Mouse (Mus musculus) adrenal gland, postnatal 4 days (tissue): ENCODE results near the gene Ptafr. TPM values are rescaled to one million over a fixed set of nuclear protein-coding genes. Genes with fewer than 3 reads are reported as not detected.
"Not testable (repeated sequence)": the region's sequence is repeated elsewhere in the genome, so short reads cannot be mapped to it uniquely, and the experiment has no call there.

Experiments
- DNase-seq, 2 experiments: peaks; one replicate each; pipeline ENCODE4 v3.0.0; 2021 to 2022; ENCODE audit warnings: low spot score in 2 of 2, mixed read lengths in 2 of 2
- total RNA-seq, 2 experiments: library from RNA; stranded (reverse); gene quantifications; 2 replicates each; pipeline ENCODE4 v1.2.3; 2021

Gene Ptafr
- total RNA-seq, 2 experiments from 2014 or later, result 2.1 to 2.4 TPM

GRCm38 (mm10) chr4:132554653-132555052 is 9.2 kb upstream of the Ptafr start:
- DNase-seq, result no peak

- not testable (repeated sequence) for DNase-seq
Measured at GRCm38 (mm10) chr4:132555550-132555949, 8.3 kb upstream of the Ptafr start.

- DNase-seq, result no peak
Measured at GRCm38 (mm10) chr4:132563261-132563660, 606 bp upstream of the Ptafr start.

- DNase-seq, result no peak
Measured at GRCm38 (mm10) chr4:132565089-132565747, 1.4 kb downstream of the Ptafr start.

- DNase-seq, result no peak
Measured at GRCm38 (mm10) chr4:132567361-132567779, 3.5 kb downstream of the Ptafr start.

DNA sequence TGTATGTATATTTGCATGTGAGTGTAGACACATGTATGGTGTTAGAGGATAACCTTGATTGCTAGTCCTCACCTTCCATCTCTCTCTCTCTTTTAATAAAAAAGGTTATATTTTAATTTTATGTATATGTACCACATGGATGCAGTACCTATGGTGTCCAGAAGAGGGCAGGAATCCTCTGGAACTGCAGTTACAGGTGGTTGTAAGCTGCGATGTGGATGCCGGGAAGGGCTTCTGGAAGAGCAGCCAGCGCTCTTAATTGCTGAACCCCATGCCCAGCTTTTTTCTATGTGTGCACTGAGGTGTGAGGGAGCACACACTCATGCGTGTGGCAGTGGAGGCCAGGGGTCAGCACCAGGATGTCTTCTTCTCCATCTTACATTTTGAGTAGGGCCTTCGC is 5.2 kb downstream of the Ptafr start:
- no peak for DNase-seq

GRCm38 (mm10) chr4:132571190-132571589 is 7.3 kb downstream of the Ptafr start:
- DNase-seq, result no peak

DNA sequence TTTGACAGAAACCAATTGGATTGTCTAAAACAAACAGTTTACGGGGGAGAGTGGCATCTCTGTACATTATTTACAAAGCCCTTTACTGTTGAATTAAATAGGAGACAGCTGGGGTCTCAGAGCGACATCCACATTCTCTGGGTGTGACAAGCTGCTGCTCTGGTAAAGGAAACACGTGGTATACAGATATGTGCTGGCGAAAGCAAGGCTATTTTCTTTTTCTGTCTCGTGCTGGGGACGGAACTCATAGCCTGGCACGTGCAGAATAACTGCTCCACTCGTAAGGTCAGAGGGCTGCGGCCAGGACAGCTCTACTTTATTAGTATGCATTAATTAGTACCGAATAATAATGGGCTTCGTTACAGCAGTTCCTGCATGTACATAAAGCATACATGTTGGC is 9.5 kb downstream of the Ptafr start:
- no peak for DNase-seq

GRCm38 (mm10) chr4:132574809-132575347 is 11.0 kb downstream of the Ptafr start:
- no peak for DNase-seq

DNA sequence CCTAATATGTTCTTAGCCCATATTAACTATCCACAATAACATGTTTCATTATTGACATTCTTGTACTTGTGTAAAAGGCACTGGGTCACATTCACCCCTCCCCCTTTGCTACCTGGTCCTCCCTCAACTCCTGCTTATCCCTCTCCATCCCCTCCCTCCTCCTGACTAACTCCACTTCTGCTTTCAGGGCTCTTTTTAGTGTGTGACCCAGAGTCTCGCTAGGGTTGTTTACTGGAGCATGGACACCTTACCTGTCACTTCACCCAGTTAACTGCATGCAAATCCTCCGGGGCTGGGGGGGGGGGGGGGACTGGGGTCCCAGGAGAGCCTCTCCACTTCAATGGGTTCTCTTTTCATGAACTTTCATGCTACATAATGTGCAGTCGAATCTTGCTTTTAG is 19.9 kb downstream of the Ptafr start:
- DNase-seq, result no peak

GRCm38 (mm10) chr4:132584975-132585374 is 21.1 kb downstream of the Ptafr start:
- no peak for DNase-seq

DNA sequence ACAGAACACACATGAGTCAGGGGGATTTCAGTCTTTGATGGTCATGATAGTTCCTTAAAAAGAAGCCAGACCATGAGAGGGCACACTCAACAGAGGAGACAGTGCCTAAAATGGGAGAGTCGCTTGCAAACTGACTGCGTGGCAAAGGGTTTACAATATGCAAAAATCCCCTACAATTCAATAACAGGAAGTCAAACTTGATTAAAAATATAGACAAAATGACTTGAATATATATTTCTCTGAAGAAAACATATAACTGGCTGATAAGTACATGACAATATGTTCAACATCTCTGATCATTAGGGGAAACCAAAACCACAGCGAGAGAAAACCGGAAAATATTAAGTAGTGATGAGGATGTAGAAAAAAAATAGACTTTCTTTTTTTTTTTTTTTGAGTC is 22.4 kb downstream of the Ptafr start:
- DNase-seq, result no peak

DNA sequence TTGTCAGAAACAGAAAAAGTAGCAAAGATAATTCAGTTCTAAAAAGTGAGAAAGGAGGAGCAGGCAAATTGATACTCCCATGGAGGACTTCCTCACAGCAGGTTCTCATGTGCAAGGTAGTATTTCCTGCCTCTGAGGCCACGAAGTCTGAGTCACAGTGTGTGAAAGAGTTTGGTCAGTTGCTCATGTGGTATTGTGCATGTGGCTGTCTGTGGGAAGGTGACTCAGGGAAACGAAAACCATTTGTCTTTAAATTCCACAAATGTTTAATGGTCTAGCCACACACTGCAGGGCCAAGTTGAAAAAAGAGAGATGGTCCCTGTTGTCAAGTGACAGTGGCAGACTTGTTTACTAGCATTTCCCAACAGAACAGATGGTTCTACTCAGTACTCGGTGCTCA is 24.6 kb downstream of the Ptafr start:
- no peak for DNase-seq

DNA sequence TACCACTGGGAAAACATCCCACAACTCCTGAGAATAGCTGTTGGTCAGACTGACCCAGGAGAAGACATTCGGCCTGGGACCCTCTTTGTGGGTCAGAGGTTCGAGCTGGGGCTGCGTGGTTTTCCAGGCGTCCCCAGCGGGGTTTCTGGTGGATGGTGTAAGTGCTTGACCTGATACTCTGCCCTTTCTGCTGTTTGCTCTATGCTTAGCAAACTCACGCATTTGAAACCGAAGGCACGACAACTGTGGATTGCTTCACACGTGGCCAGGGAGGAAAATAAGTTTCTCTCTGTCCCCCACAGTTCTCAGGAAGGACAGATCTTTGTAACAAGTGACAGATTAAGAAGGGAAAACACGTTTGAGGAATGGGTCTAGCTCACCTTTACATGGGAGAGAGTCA is 26.8 kb downstream of the Ptafr start:
- no peak for DNase-seq

DNA sequence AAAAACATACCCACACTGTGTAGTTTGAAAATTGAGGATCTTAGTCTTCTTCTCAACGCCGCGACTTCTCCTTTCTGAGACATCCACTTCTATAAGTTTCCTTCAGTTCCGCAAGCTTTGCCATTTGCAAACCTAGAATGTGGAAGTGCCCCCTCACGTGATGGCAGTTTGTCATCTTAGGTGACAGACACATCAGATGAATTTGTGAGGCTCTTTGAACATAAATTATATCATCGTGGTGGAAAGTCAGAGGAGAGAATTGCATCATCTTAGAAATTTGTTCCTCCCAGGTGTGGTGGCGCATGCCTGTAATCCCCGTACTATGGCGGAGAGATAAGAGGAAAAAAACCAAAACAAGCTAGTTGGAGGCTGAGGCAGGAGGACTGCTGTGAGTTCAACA is 29.1 kb downstream of the Ptafr start:
- DNase-seq, result no peak

DNA sequence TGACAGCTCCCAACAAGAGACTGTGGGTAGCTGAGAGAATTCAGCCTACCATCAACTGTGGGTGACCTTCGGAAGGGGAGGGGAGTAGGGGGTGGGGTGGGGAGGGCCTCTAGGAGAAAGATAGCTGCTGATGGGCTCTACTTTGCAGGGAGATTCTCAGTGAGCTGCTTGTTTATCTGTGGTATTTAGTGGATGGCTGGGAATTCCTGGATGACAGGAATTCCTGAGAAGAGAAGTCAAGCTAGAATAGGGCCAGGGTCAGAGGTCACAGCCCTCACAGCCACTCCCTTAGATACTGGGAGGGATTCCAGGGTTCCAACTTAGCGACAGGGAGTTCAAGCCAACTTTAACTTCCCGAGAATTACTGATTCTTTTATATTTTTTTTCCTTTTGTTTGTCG is 30.3 kb downstream of the Ptafr start:
- DNase-seq, result no peak

DNA sequence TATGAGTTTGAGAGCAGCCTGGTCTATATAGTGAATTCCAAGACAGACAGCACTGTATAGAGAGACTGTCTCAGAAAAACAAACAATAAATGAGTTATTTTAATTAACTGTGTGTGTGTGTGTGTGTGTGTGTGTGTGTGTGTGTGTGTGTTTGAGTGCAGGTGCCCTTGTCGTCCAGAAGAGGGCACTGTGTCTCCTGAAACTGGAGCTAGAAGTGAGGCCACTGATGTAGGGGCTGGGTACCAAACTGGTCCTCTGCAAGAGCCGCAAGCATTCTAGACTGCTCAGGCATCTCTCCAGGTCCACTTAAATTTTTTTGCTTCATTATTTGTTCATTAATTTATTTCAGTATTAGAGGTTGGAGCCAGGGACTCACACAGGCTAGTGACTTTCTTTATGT is 35.0 kb downstream of the Ptafr start:
- no peak for DNase-seq

GRCm38 (mm10) chr4:132599764-132600163 is 35.9 kb downstream of the Ptafr start:
- DNase-seq, result no peak

GRCm38 (mm10) chr4:132600465-132600864 is 36.6 kb downstream of the Ptafr start:
- DNase-seq, result no peak

DNA sequence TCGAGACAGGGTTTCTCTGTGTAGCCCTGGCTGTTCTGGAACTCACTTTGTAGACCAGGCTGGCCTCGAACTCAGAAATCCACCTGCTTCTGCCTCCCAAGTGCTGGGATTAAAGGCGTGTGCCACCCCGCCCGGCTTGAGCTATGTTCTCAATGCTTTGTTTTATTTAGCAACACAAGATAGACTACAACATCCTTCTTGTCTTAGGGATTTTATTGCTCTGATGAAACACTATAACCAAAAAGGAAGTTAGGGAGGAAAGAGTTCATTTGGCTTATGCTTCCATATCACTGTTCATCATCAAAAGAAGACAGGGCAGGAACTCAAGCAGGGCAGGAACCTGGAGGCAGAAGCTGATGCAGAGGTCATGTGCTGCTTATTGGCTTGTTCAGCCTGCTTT is 37.4 kb downstream of the Ptafr start:
- not testable (repeated sequence) for DNase-seq

DNA sequence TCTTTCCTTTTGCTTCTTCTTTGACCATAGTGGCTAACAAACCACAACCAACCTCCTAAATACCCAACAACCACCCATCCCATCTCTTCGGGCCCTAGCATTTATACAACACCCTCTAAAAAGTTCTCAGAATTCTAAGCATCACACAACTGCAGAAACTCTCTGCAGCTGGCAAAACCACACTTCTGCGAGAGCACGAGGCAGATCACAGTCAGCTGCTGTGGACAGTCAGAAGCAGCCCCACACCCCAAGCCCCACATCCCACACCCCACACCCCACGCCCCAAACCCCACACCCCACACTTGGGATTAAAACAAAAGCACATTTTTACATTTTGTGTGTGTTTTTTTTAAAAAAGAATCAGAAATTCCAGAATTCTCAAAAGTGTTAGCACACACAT is 39.6 kb downstream of the Ptafr start:
- DNase-seq, result no peak

DNA sequence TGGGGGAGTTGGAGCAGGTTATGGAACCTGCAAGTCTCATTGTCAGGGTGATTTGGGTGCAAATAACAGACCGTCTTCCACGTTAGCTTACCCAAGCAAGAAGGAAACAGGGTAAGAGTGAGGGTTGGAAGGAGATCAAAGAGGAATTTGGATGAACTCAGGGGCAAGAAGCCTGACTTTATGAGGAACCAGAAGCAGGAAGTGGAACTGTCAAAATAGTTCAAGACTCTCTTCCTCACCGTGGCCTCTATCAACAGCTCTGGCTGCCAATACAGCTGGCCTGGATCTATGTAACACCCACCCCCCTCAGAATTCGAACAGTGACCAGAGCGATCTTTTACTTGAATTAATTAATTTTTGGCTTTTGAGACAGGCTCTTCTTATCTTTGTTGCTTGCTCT is 41.9 kb downstream of the Ptafr start:
- DNase-seq, result no peak

DNA sequence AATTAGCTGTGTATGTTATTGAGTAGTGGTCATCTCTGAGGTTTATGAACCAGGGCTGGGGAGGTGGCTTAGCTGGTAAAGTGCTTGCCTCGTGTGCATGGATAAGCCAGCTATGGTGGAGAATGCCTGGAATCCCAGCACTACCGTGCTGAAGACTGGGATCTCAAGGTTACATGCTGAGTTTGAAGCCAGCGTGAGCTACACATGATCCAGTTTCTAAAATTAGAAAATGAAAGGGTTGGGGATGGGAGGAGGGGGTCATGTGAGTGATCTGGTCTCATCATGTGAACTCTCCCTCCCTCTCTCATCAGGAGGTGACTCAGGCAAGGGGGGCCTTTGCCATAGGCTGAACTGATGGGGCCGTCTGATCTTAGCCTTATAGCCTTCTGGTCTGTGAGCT is 44.3 kb downstream of the Ptafr start:
- no peak for DNase-seq
